Mouse (Mus musculus) adrenal gland, adult 10 weeks (tissue): ENCODE measurements around the gene Lrsam1. TPM values are rescaled to one million over a fixed set of nuclear protein-coding genes. Genes with fewer than 3 reads are reported as not detected.

Experiments used
- polyA plus RNA-seq: library from polyadenylated mRNA; stranded (reverse); fragments of 350-450 nt; fragmentation: Illumina TruSeq; extraction: RNeasy Lipid Tissue Mini Kit (QIAGEN cat#74804); gene quantifications from one replicate; pipeline ENCODE4 v1.2.3, GENCODE M21; 2014; ENCODE audit warnings: low read depth, low replicate concordance

Gene Lrsam1
- polyA plus RNA-seq: 10.0 TPM

GRCm38 (mm10) chr2:32961192-32961995 is at the start of gene Lrsam1, which contains the start of gene Rpl12:
Lrsam1 (minus strand) TSS chr2:32961614.
Rpl12 (plus strand) TSS chr2:32961559.

GRCm38 (mm10) chr2:32981725-32982271 is 20.4 kb upstream of the Lrsam1 start, which contains the start of gene Slc2a8:
Slc2a8 (minus strand) TSS chr2:32982083.

GRCm38 (mm10) chr2:32875675-32876489 is 85.5 kb downstream of the Lrsam1 start, which contains the start of gene Fam129b:
Fam129b (plus strand) TSS chr2:32876114.

Other genes with a start within 250 kb of the Lrsam1 start
- 45.2 TPM for gene Cdk9, start 248.5 kb downstream of the Lrsam1 start, polyA plus RNA-seq
- 0.52 TPM for gene Sh2d3c, start 240.6 kb downstream of the Lrsam1 start, polyA plus RNA-seq
- not detected for gene 6330409D20Rik, start 220.6 kb downstream of the Lrsam1 start, polyA plus RNA-seq
- 0.64 TPM for gene Tor2a, start 204.4 kb downstream of the Lrsam1 start, polyA plus RNA-seq
- gene Ttc16, start 186.0 kb downstream of the Lrsam1 start, polyA plus RNA-seq: not detected
- 0.70 TPM for gene Ptrh1, start 185.8 kb downstream of the Lrsam1 start, polyA plus RNA-seq
- not detected for gene Cfap157, start 177.2 kb downstream of the Lrsam1 start, polyA plus RNA-seq
- gene Stxbp1, start 114.4 kb downstream of the Lrsam1 start, polyA plus RNA-seq: 8.2 TPM
- gene Fam129b, start 85.5 kb downstream of the Lrsam1 start, polyA plus RNA-seq: 0.47 TPM
- 137 TPM for gene Rpl12, start 55 bp downstream of the Lrsam1 start, polyA plus RNA-seq
- gene Slc2a8, start 20.5 kb upstream of the Lrsam1 start, polyA plus RNA-seq: not detected
- 8.2 TPM for gene Garnl3, start 170.0 kb upstream of the Lrsam1 start, polyA plus RNA-seq